Mouse (Mus musculus) forebrain, embryonic 12.5 days (tissue): ENCODE results near the gene Olfr1256. TPM values are rescaled to one million over a fixed set of nuclear protein-coding genes. Genes with fewer than 3 reads are reported as not detected.

Source experiments
- ATAC-seq: fragments of 200-750 bp; cut with Nextera tagmentation; 2 replicates; pipeline ENCODE4 v1.8.0; 2017; ENCODE audit warnings: moderate TSS enrichment; ENCODE audit not compliant: low FRiP score
- H3K27ac ChIP-seq: fragments of 300-500 bp; sonication (generic); 2 replicates; pipeline ENCODE4 v1.5.1; 2016; ENCODE audit warnings: mild to moderate bottlenecking
- H3K27me3 ChIP-seq: fragments of 300-500 bp; sonication (generic); 2 replicates; pipeline ENCODE4 v1.6.1; 2016; ENCODE audit warnings: mild to moderate bottlenecking
- H3K36me3 ChIP-seq: fragments of 300-500 bp; sonication (generic); replicated peaks from 2 replicates; pipeline ENCODE4 v1.6.1; 2016; ENCODE audit warnings: mild to moderate bottlenecking
- H3K4me1 ChIP-seq: fragments of 300-500 bp; sonication (generic); 2 replicates; pipeline ENCODE4 v1.6.1; 2016
- H3K4me2 ChIP-seq: fragments of 300-500 bp; sonication (generic); 2 replicates; pipeline ENCODE4 v1.6.1; 2016; ENCODE audit warnings: mild to moderate bottlenecking, moderate library complexity
- H3K4me3 ChIP-seq: fragments of 300-500 bp; sonication (generic); replicated peaks from 2 replicates; pipeline ENCODE4 v1.5.1; 2016; ENCODE audit warnings: mild to moderate bottlenecking
- H3K9ac ChIP-seq: fragments of 300-500 bp; sonication (generic); 2 replicates; pipeline ENCODE4 v1.6.1; 2016; ENCODE audit warnings: mild to moderate bottlenecking
- H3K9me3 ChIP-seq: fragments of 300-500 bp; sonication (generic); 2 replicates; pipeline ENCODE4 v1.6.1; 2016
- WGBS: fragments of 180-500 bp; shearing (Covaris S2); methylation state at CpG from one replicate; pipeline ENCODE4 v1.1.7; 2016; 5-methylcytosine and 5-hydroxymethylcytosine counted together
- polyA plus RNA-seq: library from polyadenylated mRNA; unstranded; fragments of >200 nt; fragmentation: Nextera tagmentation; extraction: Ambion mirVana; gene quantifications from 2 replicates; pipeline ENCODE4 v1.2.1, GENCODE M21; 2016

Olfr1256 gene
- not detected in 2 replicates for polyA plus RNA-seq

- Histone ChIP-seq H3K9me3 (no peaks in the 10 kb centered on the region), H3K4me1 (no peaks in the 10 kb centered on the region), H3K4me3 (no peak within 1 kb of the TSS), H3K27me3 (no peaks in the 10 kb centered on the region), H3K4me2 (no peak within 1 kb of the TSS), H3K36me3 (no peaks in the 10 kb centered on the region), H3K9ac (no peak within 1 kb of the TSS), H3K27ac (no peak within 1 kb of the TSS)
- no peak for ATAC-seq
- WGBS = 52% methylated on average over 2 of the region's 2 CpGs
Observed at GRCm38 (mm10) chr2:89841455-89841854, at the start of gene Olfr1256. Gene Olfr1256, minus strand, starts transcription at chr2:89841555.

DNA sequence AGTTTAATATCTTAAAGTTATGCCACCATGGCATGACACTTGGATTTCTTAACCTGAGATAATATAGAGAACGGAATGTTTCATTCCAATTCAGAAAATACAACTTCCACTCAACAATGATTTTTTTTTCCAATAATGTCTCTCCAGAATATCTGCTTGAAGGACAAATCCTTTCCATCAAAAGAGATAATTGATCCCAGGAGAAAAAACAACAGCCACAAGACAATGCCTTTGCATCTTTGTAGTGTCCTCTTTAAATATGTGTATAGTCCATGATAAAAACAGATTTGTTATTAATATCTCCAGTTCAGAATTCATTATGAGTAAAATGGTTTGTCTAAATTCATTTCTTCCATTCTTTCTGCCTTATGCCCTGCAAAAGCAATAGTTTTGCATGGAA lies 36.8 kb upstream of the Olfr1256 start, which contains the start of gene Olfr1257:
Olfr1257 (plus strand) TSS at position 301 of the 400 bp plus-strand sequence.
- Histone ChIP-seq H3K4me3 (no peak within 1 kb of the TSS), H3K9me3 (no peaks in the 10 kb centered on the region), H3K9ac (no peak within 1 kb of the TSS), H3K27ac (no peak within 1 kb of the TSS), H3K4me1 (no peaks in the 10 kb centered on the region), H3K27me3 (no peaks in the 10 kb centered on the region), H3K36me3 (no peaks in the 10 kb centered on the region), H3K4me2 (no peak within 1 kb of the TSS)
- 89% methylated on average over 1 of the region's 1 CpGs for WGBS
- no peak for ATAC-seq

DNA sequence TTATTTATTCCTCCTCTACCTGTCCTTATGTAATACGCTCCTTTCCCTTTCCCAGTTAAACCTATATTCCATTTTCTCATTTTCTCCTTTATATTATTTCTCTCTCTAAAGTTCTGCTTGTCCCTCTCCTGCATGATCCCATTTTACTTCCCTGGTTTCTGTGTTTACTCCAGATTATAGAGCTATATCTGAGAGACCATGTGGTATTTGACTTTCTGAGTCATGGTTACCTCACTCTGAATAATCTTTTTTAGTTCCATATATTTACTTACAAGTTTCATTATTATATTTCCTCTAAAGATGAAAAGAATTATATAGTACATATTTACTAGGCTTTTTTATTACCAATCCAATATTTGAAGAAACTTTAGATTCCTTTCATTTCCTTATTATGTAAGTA lies 7.9 kb upstream of the Olfr1256 start:
- no peak overlapping the region for H3K9ac ChIP-seq
- WGBS = 80% methylated on average over 1 of the region's 1 CpGs
- no peak for ATAC-seq

DNA sequence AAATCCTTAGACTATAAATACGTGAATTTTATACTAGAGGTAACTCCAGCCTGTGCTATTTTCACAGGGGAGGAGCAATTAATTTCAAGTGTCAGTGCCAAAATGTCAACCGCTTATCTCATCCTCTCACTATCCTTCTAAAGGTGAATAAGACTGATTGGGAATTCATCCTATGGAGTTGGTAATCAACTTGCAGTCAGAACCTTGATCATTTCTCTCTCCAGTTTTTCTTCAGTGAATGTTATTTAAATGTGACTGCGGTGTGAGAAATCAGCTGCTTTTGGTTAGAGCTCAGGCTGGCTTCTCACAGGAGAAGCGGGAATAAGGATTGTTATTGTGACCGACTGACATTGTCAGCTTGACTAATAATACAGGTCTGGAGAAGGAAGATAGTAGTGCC lies 6.8 kb upstream of the Olfr1256 start, which contains the start of gene Olfr48:
Olfr48 (minus strand) TSS at position 101 of the 400 bp plus-strand sequence.
- Histone ChIP-seq H3K27ac (no peak within 1 kb of the TSS), H3K4me2 (no peak within 1 kb of the TSS), H3K9me3 (no peaks in the 10 kb centered on the region), H3K4me3 (no peak within 1 kb of the TSS), H3K9ac (no peak within 1 kb of the TSS), H3K27me3 (no peaks in the 10 kb centered on the region), H3K36me3 (no peaks in the 10 kb centered on the region), H3K4me1 (no peaks in the 10 kb centered on the region)
- 85% methylated on average over 5 of the region's 5 CpGs for WGBS
- no peak for ATAC-seq

More for the DNA sequence above, 7.9 kb upstream of the Olfr1256 start:
- H3K4me2 ChIP-seq = no peak overlapping the region
- no peaks in the 10 kb centered on the region for H3K27me3 ChIP-seq
- no peaks in the 10 kb centered on the region for H3K9me3 ChIP-seq
- no peaks in the 10 kb centered on the region for H3K36me3 ChIP-seq
- no peak overlapping the region for H3K27ac ChIP-seq
- H3K4me1 ChIP-seq = no peaks in the 10 kb centered on the region
- no peak overlapping the region for H3K4me3 ChIP-seq

GRCm38 (mm10) chr2:89820216-89820615 lies 21.1 kb downstream of the Olfr1256 start:
- H3K36me3 ChIP-seq = no peaks in the 10 kb centered on the region
- 87% methylated on average over 1 of the region's 1 CpGs for WGBS
- no peak overlapping the region for H3K4me3 ChIP-seq
- no peaks in the 10 kb centered on the region for H3K27me3 ChIP-seq
- H3K4me1 ChIP-seq = no peaks in the 10 kb centered on the region
- no peak overlapping the region for H3K27ac ChIP-seq
- no peak overlapping the region for H3K4me2 ChIP-seq
- H3K9ac ChIP-seq = no peak overlapping the region
- H3K9me3 ChIP-seq = no peaks in the 10 kb centered on the region
- ATAC-seq = no peak

DNA sequence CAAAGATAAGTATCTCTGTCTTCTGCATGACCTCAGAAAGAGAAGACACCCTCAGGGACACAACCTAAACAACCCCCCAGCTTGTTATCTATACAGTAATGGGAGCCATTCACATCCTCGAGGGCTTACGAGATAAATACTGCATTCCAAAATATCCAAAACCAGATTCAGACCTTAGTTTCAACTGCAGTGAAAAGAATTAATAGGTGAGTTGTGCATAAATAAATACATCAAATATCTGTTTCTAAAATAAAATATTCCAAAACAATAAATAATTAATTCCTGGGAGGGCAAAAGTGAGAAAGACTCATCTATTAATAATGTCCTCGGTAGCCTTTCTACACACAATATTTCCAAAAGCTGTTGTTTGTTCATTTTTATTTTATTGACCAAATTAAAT lies 29.6 kb downstream of the Olfr1256 start, which contains the start of gene Olfr1255:
Olfr1255 (plus strand) TSS at position 301 of the 400 bp plus-strand sequence.
- H3K9ac ChIP-seq = no peak within 1 kb of the TSS
- no peak for ATAC-seq
- H3K27me3 ChIP-seq = no peaks in the 10 kb centered on the region
- H3K9me3 ChIP-seq = no peaks in the 10 kb centered on the region
- WGBS = 89% methylated on average over 3 of the region's 3 CpGs
- no peak within 1 kb of the TSS for H3K27ac ChIP-seq
- H3K4me2 ChIP-seq = no peak within 1 kb of the TSS
- no peak within 1 kb of the TSS for H3K4me3 ChIP-seq
- H3K4me1 ChIP-seq = no peaks in the 10 kb centered on the region
- no peaks in the 10 kb centered on the region for H3K36me3 ChIP-seq

- no peak overlapping the region for H3K27ac ChIP-seq
- H3K9me3 ChIP-seq = no peaks in the 10 kb centered on the region
- no peaks in the 10 kb centered on the region for H3K4me1 ChIP-seq
- H3K4me2 ChIP-seq = no peak overlapping the region
- H3K9ac ChIP-seq = no peak overlapping the region
- no peak for ATAC-seq
- no peak overlapping the region for H3K4me3 ChIP-seq
- H3K36me3 ChIP-seq = no peaks in the 10 kb centered on the region
- H3K27me3 ChIP-seq = no peaks in the 10 kb centered on the region
- WGBS = 88% methylated on average over 2 of the region's 2 CpGs
Observed at GRCm38 (mm10) chr2:89810751-89811150, 30.6 kb downstream of the Olfr1256 start.

GRCm38 (mm10) chr2:89799583-89799982 lies 41.8 kb downstream of the Olfr1256 start:
- Histone ChIP-seq H3K27ac (no peak overlapping the region), H3K4me3 (no peak overlapping the region), H3K9ac (no peak overlapping the region), H3K27me3 (no peaks in the 10 kb centered on the region), H3K36me3 (no peaks in the 10 kb centered on the region), H3K4me2 (no peak overlapping the region), H3K4me1 (no peaks in the 10 kb centered on the region), H3K9me3 (no peaks in the 10 kb centered on the region)
- WGBS = 94% methylated on average over 3 of the region's 3 CpGs
- no peak for ATAC-seq

DNA sequence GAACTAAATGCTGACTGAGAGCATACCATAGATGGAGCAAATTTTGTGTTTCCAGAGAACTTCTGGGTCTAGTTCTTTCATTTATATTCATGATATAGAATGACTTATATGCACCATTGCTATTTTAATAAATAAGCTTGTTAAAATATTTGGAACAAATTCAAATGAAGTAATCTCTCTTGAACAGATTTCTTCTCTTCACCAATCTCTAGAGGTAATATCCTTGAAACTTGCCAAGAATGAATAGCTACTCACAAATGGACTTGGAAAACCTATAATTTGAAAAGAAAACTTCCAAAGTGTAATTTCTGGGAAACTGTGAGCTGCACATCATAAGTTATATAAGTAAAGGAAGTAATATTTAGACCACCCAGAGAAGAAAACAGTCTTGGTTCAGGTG lies 47.8 kb downstream of the Olfr1256 start, which contains the start of gene Olfr1254:
Olfr1254 (minus strand) TSS at position 101 of the 400 bp plus-strand sequence.
- no peak within 1 kb of the TSS for H3K4me3 ChIP-seq
- H3K9ac ChIP-seq = no peak within 1 kb of the TSS
- no peaks in the 10 kb centered on the region for H3K4me1 ChIP-seq
- H3K27ac ChIP-seq = no peak within 1 kb of the TSS
- H3K4me2 ChIP-seq = no peak within 1 kb of the TSS
- ATAC-seq = no peak
- H3K36me3 ChIP-seq = no peaks in the 10 kb centered on the region
- H3K27me3 ChIP-seq = no peaks in the 10 kb centered on the region
- no peaks in the 10 kb centered on the region for H3K9me3 ChIP-seq

Other genes starting within 250 kb of the Olfr1256 start
- gene Olfr1246, start 248.4 kb downstream of the Olfr1256 start, polyA plus RNA-seq = not detected in 2 replicates
- gene Olfr1247, start 227.4 kb downstream of the Olfr1256 start, polyA plus RNA-seq = not detected in 2 replicates
- gene Olfr1248, start 223.3 kb downstream of the Olfr1256 start, polyA plus RNA-seq = not detected in 2 replicates
- not detected in 2 replicates for gene Olfr1249, start 206.6 kb downstream of the Olfr1256 start, polyA plus RNA-seq
- not detected in 2 replicates for gene Olfr1250, start 180.1 kb downstream of the Olfr1256 start, polyA plus RNA-seq
- gene Olfr1251, start 169.6 kb downstream of the Olfr1256 start, polyA plus RNA-seq = not detected in 2 replicates
- not detected in 2 replicates for gene Olfr1252, start 116.5 kb downstream of the Olfr1256 start, polyA plus RNA-seq
- gene Olfr1253, start 84.5 kb downstream of the Olfr1256 start, polyA plus RNA-seq = not detected in 2 replicates
- gene Olfr1254, start 47.9 kb downstream of the Olfr1256 start, polyA plus RNA-seq = not detected in 2 replicates
- gene Olfr1255, start 29.5 kb downstream of the Olfr1256 start, polyA plus RNA-seq = not detected in 2 replicates
- 0.10 TPM in 1 of 2 replicates, not detected in the other for gene Olfr48, start 6.7 kb upstream of the Olfr1256 start, polyA plus RNA-seq
- not detected in 2 replicates for gene Olfr1257, start 36.9 kb upstream of the Olfr1256 start, polyA plus RNA-seq
- gene Olfr1258, start 85.8 kb upstream of the Olfr1256 start, polyA plus RNA-seq = not detected in 2 replicates
- not detected in 2 replicates for gene Olfr1259, start 107.1 kb upstream of the Olfr1256 start, polyA plus RNA-seq
- not detected in 2 replicates for gene Olfr1260, start 132.8 kb upstream of the Olfr1256 start, polyA plus RNA-seq
- gene Olfr1261, start 149.7 kb upstream of the Olfr1256 start, polyA plus RNA-seq = not detected in 2 replicates
- gene Olfr1262, start 158.6 kb upstream of the Olfr1256 start, polyA plus RNA-seq = not detected in 2 replicates
- not detected in 2 replicates for gene Olfr1263, start 170.6 kb upstream of the Olfr1256 start, polyA plus RNA-seq
- gene Olfr1264, start 184.0 kb upstream of the Olfr1256 start, polyA plus RNA-seq = not detected in 2 replicates
- gene Olfr1265, start 193.8 kb upstream of the Olfr1256 start, polyA plus RNA-seq = not detected in 2 replicates
- not detected in 2 replicates for gene Olfr140, start 222.0 kb upstream of the Olfr1256 start, polyA plus RNA-seq